Mouse (Mus musculus): ENCODE results near the gene Atg10. TPM values are rescaled to one million over a fixed set of nuclear protein-coding genes. Genes with fewer than 3 reads are reported as not detected.

Gene Atg10
- polyA plus RNA-seq, 1 experiment from 2014 or later: 13.3 TPM

GRCm38 (mm10) chr13:90995034-90995629, 228.6 kb downstream of the Atg10 start:
- H3K27me3 ChIP-seq (ENCODE audit: insufficient read depth, low read length): no peaks in the 10 kb centered on the region
- no peak overlapping the region for H3K4me2 ChIP-seq (replicated peaks; ENCODE audit: low read depth, low read length)
- 92% methylated on average over 2 of the region's 2 CpGs for WGBS
- no peak overlapping the region for H3K9ac ChIP-seq (replicated peaks; ENCODE audit: low read length)
- ATAC-seq (ENCODE audit: low FRiP score, low TSS enrichment): no peak
- H3K4me1 ChIP-seq (ENCODE audit: insufficient read depth, low read length): no peaks in the 10 kb centered on the region
- H3K27ac ChIP-seq (ENCODE audit: low read length): no peak overlapping the region
- no peaks in the 10 kb centered on the region for H3K36me3 ChIP-seq (ENCODE audit: insufficient read depth, low read length)
- H3K9me3 ChIP-seq (ENCODE audit: low read length): no peaks in the 10 kb centered on the region
- H3K4me3 ChIP-seq (ENCODE audit: low read length): no peak overlapping the region

- H3K27me3 ChIP-seq (ENCODE audit: insufficient read depth, low read length): no peaks in the 10 kb centered on the region
- H3K27ac ChIP-seq (ENCODE audit: low read length): no peak overlapping the region
- H3K4me3 ChIP-seq (ENCODE audit: low read length): no peak overlapping the region
- no peak overlapping the region for H3K4me2 ChIP-seq (replicated peaks; ENCODE audit: low read depth, low read length)
- H3K9ac ChIP-seq (replicated peaks; ENCODE audit: low read length): no peak overlapping the region
- H3K36me3 ChIP-seq (ENCODE audit: insufficient read depth, low read length): no peaks in the 10 kb centered on the region
- H3K9me3 ChIP-seq (ENCODE audit: low read length): no peaks in the 10 kb centered on the region
- 83% methylated on average over 13 of the region's 13 CpGs for WGBS
- ATAC-seq (ENCODE audit: low FRiP score, low TSS enrichment): no peak
- no peaks in the 10 kb centered on the region for H3K4me1 ChIP-seq (ENCODE audit: insufficient read depth, low read length)
Observed at GRCm38 (mm10) chr13:90993602-90994001, 230.2 kb downstream of the Atg10 start.

GRCm38 (mm10) chr13:90992948-90993347, 230.8 kb downstream of the Atg10 start:
- H3K4me1 ChIP-seq (ENCODE audit: insufficient read depth, low read length): no peaks in the 10 kb centered on the region
- no peak overlapping the region for H3K4me3 ChIP-seq (ENCODE audit: low read length)
- no peak overlapping the region for H3K4me2 ChIP-seq (replicated peaks; ENCODE audit: low read depth, low read length)
- no peaks in the 10 kb centered on the region for H3K27me3 ChIP-seq (ENCODE audit: insufficient read depth, low read length)
- 91% methylated on average over 5 of the region's 5 CpGs for WGBS
- ATAC-seq (ENCODE audit: low FRiP score, low TSS enrichment): no peak
- no peak overlapping the region for H3K9ac ChIP-seq (replicated peaks; ENCODE audit: low read length)
- H3K9me3 ChIP-seq (ENCODE audit: low read length): no peaks in the 10 kb centered on the region
- no peaks in the 10 kb centered on the region for H3K36me3 ChIP-seq (ENCODE audit: insufficient read depth, low read length)
- no peak overlapping the region for H3K27ac ChIP-seq (ENCODE audit: low read length)

- no peaks in the 10 kb centered on the region for H3K9me3 ChIP-seq (ENCODE audit: low read length)
- 84% methylated on average over 3 of the region's 3 CpGs for WGBS
- H3K4me1 ChIP-seq (ENCODE audit: insufficient read depth, low read length): no peaks in the 10 kb centered on the region
- ATAC-seq (ENCODE audit: low FRiP score, low TSS enrichment): no peak
- no peak overlapping the region for H3K4me3 ChIP-seq (ENCODE audit: low read length)
- H3K27ac ChIP-seq (ENCODE audit: low read length): no peak overlapping the region
- H3K36me3 ChIP-seq (ENCODE audit: insufficient read depth, low read length): no peaks in the 10 kb centered on the region
- H3K27me3 ChIP-seq (ENCODE audit: insufficient read depth, low read length): no peaks in the 10 kb centered on the region
- H3K4me2 ChIP-seq (replicated peaks; ENCODE audit: low read depth, low read length): no peak overlapping the region
- no peak overlapping the region for H3K9ac ChIP-seq (replicated peaks; ENCODE audit: low read length)
Observed at GRCm38 (mm10) chr13:90988226-90988625, 235.5 kb downstream of the Atg10 start.

- Histone ChIP-seq H3K27ac (ENCODE audit: low read length) (no peak overlapping the region), H3K9me3 (ENCODE audit: low read length) (no peaks in the 10 kb centered on the region), H3K4me1 (ENCODE audit: insufficient read depth, low read length) (no peaks in the 10 kb centered on the region), H3K9ac (replicated peaks; ENCODE audit: low read length) (no peak overlapping the region), H3K36me3 (ENCODE audit: insufficient read depth, low read length) (no peaks in the 10 kb centered on the region), H3K4me2 (replicated peaks; ENCODE audit: low read depth, low read length) (no peak overlapping the region), H3K4me3 (ENCODE audit: low read length) (no peak overlapping the region), H3K27me3 (ENCODE audit: insufficient read depth, low read length) (no peaks in the 10 kb centered on the region)
- WGBS: 77% methylated on average over 3 of the region's 3 CpGs
- ATAC-seq (ENCODE audit: low FRiP score, low TSS enrichment): no peak
Observed at GRCm38 (mm10) chr13:90985417-90985816, 238.4 kb downstream of the Atg10 start.

- H3K4me1 ChIP-seq (ENCODE audit: insufficient read depth, low read length): no peaks in the 10 kb centered on the region
- ATAC-seq (ENCODE audit: low FRiP score, low TSS enrichment): no peak
- no peak overlapping the region for H3K9ac ChIP-seq (replicated peaks; ENCODE audit: low read length)
- H3K4me3 ChIP-seq (ENCODE audit: low read length): no peak overlapping the region
- no peaks in the 10 kb centered on the region for H3K9me3 ChIP-seq (ENCODE audit: low read length)
- H3K36me3 ChIP-seq (ENCODE audit: insufficient read depth, low read length): no peaks in the 10 kb centered on the region
- H3K27me3 ChIP-seq (ENCODE audit: insufficient read depth, low read length): no peaks in the 10 kb centered on the region
- 90% methylated on average over 2 of the region's 2 CpGs for WGBS
- H3K4me2 ChIP-seq (replicated peaks; ENCODE audit: low read depth, low read length): no peak overlapping the region
- no peak overlapping the region for H3K27ac ChIP-seq (ENCODE audit: low read length)
Observed at GRCm38 (mm10) chr13:90984073-90984472, 239.7 kb downstream of the Atg10 start.

GRCm38 (mm10) chr13:90981798-90982197, 242.0 kb downstream of the Atg10 start:
- no peak for ATAC-seq (ENCODE audit: low FRiP score, low TSS enrichment)
- WGBS: 89% methylated on average over 1 of the region's 1 CpGs
- no peak overlapping the region for H3K27ac ChIP-seq (ENCODE audit: low read length)
- H3K4me1 ChIP-seq (ENCODE audit: insufficient read depth, low read length): no peaks in the 10 kb centered on the region
- no peak overlapping the region for H3K4me2 ChIP-seq (replicated peaks; ENCODE audit: low read depth, low read length)
- H3K4me3 ChIP-seq (ENCODE audit: low read length): no peak overlapping the region
- no peak overlapping the region for H3K9ac ChIP-seq (replicated peaks; ENCODE audit: low read length)
- H3K9me3 ChIP-seq (ENCODE audit: low read length): no peaks in the 10 kb centered on the region
- H3K27me3 ChIP-seq (ENCODE audit: insufficient read depth, low read length): no peaks in the 10 kb centered on the region
- no peaks in the 10 kb centered on the region for H3K36me3 ChIP-seq (ENCODE audit: insufficient read depth, low read length)

GRCm38 (mm10) chr13:90980878-90981674, 242.7 kb downstream of the Atg10 start:
- Histone ChIP-seq H3K4me3 (ENCODE audit: low read length) (no peak overlapping the region), H3K27me3 (ENCODE audit: insufficient read depth, low read length) (no peaks in the 10 kb centered on the region), H3K9ac (replicated peaks; ENCODE audit: low read length) (no peak overlapping the region), H3K4me2 (replicated peaks; ENCODE audit: low read depth, low read length) (no peak overlapping the region), H3K4me1 (ENCODE audit: insufficient read depth, low read length) (no peaks in the 10 kb centered on the region), H3K27ac (ENCODE audit: low read length) (no peak overlapping the region), H3K9me3 (ENCODE audit: low read length) (no peaks in the 10 kb centered on the region), H3K36me3 (ENCODE audit: insufficient read depth, low read length) (no peaks in the 10 kb centered on the region)
- ATAC-seq (ENCODE audit: low FRiP score, low TSS enrichment): no peak
- WGBS: 84% methylated on average over 6 of the region's 6 CpGs

- no peak overlapping the region for H3K9ac ChIP-seq (replicated peaks; ENCODE audit: low read length)
- no peaks in the 10 kb centered on the region for H3K27me3 ChIP-seq (ENCODE audit: insufficient read depth, low read length)
- H3K4me1 ChIP-seq (ENCODE audit: insufficient read depth, low read length): no peaks in the 10 kb centered on the region
- WGBS: 90% methylated on average over 3 of the region's 3 CpGs
- no peak overlapping the region for H3K4me3 ChIP-seq (ENCODE audit: low read length)
- no peaks in the 10 kb centered on the region for H3K9me3 ChIP-seq (ENCODE audit: low read length)
- ATAC-seq (ENCODE audit: low FRiP score, low TSS enrichment): no peak
- no peak overlapping the region for H3K4me2 ChIP-seq (replicated peaks; ENCODE audit: low read depth, low read length)
- H3K36me3 ChIP-seq (ENCODE audit: insufficient read depth, low read length): no peaks in the 10 kb centered on the region
- H3K27ac ChIP-seq (ENCODE audit: low read length): no peak overlapping the region
Observed at GRCm38 (mm10) chr13:90977057-90977456, 246.7 kb downstream of the Atg10 start.

GRCm38 (mm10) chr13:90973409-90973808, 250.4 kb downstream of the Atg10 start:
- no peak for ATAC-seq (ENCODE audit: low FRiP score, low TSS enrichment)
- Histone ChIP-seq H3K27me3 (ENCODE audit: insufficient read depth, low read length) (no peaks in the 10 kb centered on the region), H3K9me3 (ENCODE audit: low read length) (no peaks in the 10 kb centered on the region), H3K4me2 (replicated peaks; ENCODE audit: low read depth, low read length) (no peak overlapping the region), H3K27ac (ENCODE audit: low read length) (no peak overlapping the region), H3K4me1 (ENCODE audit: insufficient read depth, low read length) (no peaks in the 10 kb centered on the region), H3K4me3 (ENCODE audit: low read length) (no peak overlapping the region), H3K9ac (replicated peaks; ENCODE audit: low read length) (no peak overlapping the region), H3K36me3 (ENCODE audit: insufficient read depth, low read length) (no peaks in the 10 kb centered on the region)
- WGBS: 57% methylated on average over 7 of the region's 7 CpGs

Data from kidney, embryonic 16.5 days (tissue).